Mouse (Mus musculus): ENCODE measurements around the gene Mief1. TPM values are rescaled to one million over a fixed set of nuclear protein-coding genes. Genes with fewer than 3 reads are reported as not detected.

Mief1 gene
- 26.8 and 29.5 TPM in 2 replicates for polyA plus RNA-seq (2014; fragmentation: Nextera tagmentation; extraction: Ambion mirVana)

GRCm38 (mm10) chr15:80233733-80234509 is at the start of gene Mief1:
Mief1 (plus strand) TSS chr15:80234018.
- Histone ChIP-seq H3K9me3 (replicated peaks; ENCODE audit: control insufficient read depth, low read length) (no peaks in the 10 kb centered on the region), H3K4me2 (peak within 1 kb of the TSS; percentile 68), H3K9ac (ENCODE audit: low read depth, low read length) (peak within 1 kb of the TSS; percentile 94), H3K4me3 (ENCODE audit: low read depth, low read length) (peak within 1 kb of the TSS; percentile 96), H3K4me1 (ENCODE audit: control insufficient read depth, insufficient read depth, low read length) (peaks cover 9% of the 10 kb centered on the region), H3K36me3 (ENCODE audit: control insufficient read depth, insufficient read depth, low read length) (peaks cover 14% of the 10 kb centered on the region), H3K27me3 (ENCODE audit: control insufficient read depth, insufficient read depth, low read length) (no peaks in the 10 kb centered on the region), H3K27ac (ENCODE audit: low read depth, low read length) (peak within 1 kb of the TSS; percentile 82)
- peak; percentile 97 for ATAC-seq (replicated peaks; ENCODE audit: insufficient number of reproducible peaks, low FRiP score, low TSS enrichment)
- under 1% methylated on average over 66 of the region's 67 CpGs for WGBS (ENCODE audit: insufficient replicate concordance)

- Histone ChIP-seq H3K27ac (ENCODE audit: low read depth, low read length) (no peak overlapping the region), H3K4me2 (no peak overlapping the region), H3K36me3 (ENCODE audit: control insufficient read depth, insufficient read depth, low read length) (no peaks in the 10 kb centered on the region), H3K4me3 (ENCODE audit: low read depth, low read length) (no peak overlapping the region), H3K27me3 (ENCODE audit: control insufficient read depth, insufficient read depth, low read length) (no peaks in the 10 kb centered on the region), H3K4me1 (ENCODE audit: control insufficient read depth, insufficient read depth, low read length) (peaks cover 4% of the 10 kb centered on the region), H3K9me3 (replicated peaks; ENCODE audit: control insufficient read depth, low read length) (no peaks in the 10 kb centered on the region), H3K9ac (ENCODE audit: low read depth, low read length) (no peak overlapping the region)
- 59% methylated on average over 5 of the region's 5 CpGs for WGBS (ENCODE audit: insufficient replicate concordance)
- ATAC-seq (replicated peaks; ENCODE audit: insufficient number of reproducible peaks, low FRiP score, low TSS enrichment), result no peak
These were observed 44.9 kb upstream of the Mief1 start for GRCm38 (mm10) chr15:80188927-80189326.

- peaks cover 4% of the 10 kb centered on the region for H3K4me1 ChIP-seq (ENCODE audit: control insufficient read depth, insufficient read depth, low read length)
- no peaks in the 10 kb centered on the region for H3K9me3 ChIP-seq (replicated peaks; ENCODE audit: control insufficient read depth, low read length)
- no peak for ATAC-seq (replicated peaks; ENCODE audit: insufficient number of reproducible peaks, low FRiP score, low TSS enrichment)
- H3K27me3 ChIP-seq (ENCODE audit: control insufficient read depth, insufficient read depth, low read length), result no peaks in the 10 kb centered on the region
- WGBS (ENCODE audit: insufficient replicate concordance), result 61% methylated on average over 4 of the region's 4 CpGs
- H3K27ac ChIP-seq (ENCODE audit: low read depth, low read length), result no peak overlapping the region
- H3K4me2 ChIP-seq, result no peak overlapping the region
- H3K36me3 ChIP-seq (ENCODE audit: control insufficient read depth, insufficient read depth, low read length), result no peaks in the 10 kb centered on the region
- no peak overlapping the region for H3K9ac ChIP-seq (ENCODE audit: low read depth, low read length)
- no peak overlapping the region for H3K4me3 ChIP-seq (ENCODE audit: low read depth, low read length)
These were observed 43.7 kb upstream of the Mief1 start for GRCm38 (mm10) chr15:80190075-80190474.

GRCm38 (mm10) chr15:80191585-80192245 is 42.1 kb upstream of the Mief1 start:
- Histone ChIP-seq H3K9me3 (replicated peaks; ENCODE audit: control insufficient read depth, low read length) (no peaks in the 10 kb centered on the region), H3K9ac (ENCODE audit: low read depth, low read length) (no peak overlapping the region), H3K4me2 (no peak overlapping the region), H3K4me3 (ENCODE audit: low read depth, low read length) (no peak overlapping the region), H3K36me3 (ENCODE audit: control insufficient read depth, insufficient read depth, low read length) (no peaks in the 10 kb centered on the region), H3K27me3 (ENCODE audit: control insufficient read depth, insufficient read depth, low read length) (no peaks in the 10 kb centered on the region), H3K27ac (ENCODE audit: low read depth, low read length) (no peak overlapping the region), H3K4me1 (ENCODE audit: control insufficient read depth, insufficient read depth, low read length) (peaks cover 4% of the 10 kb centered on the region)
- ATAC-seq (replicated peaks; ENCODE audit: insufficient number of reproducible peaks, low FRiP score, low TSS enrichment), result no peak
- 65% methylated on average over 8 of the region's 8 CpGs for WGBS (ENCODE audit: insufficient replicate concordance)

- H3K9me3 ChIP-seq (replicated peaks; ENCODE audit: control insufficient read depth, low read length), result no peaks in the 10 kb centered on the region
- no peaks in the 10 kb centered on the region for H3K27me3 ChIP-seq (ENCODE audit: control insufficient read depth, insufficient read depth, low read length)
- peaks cover 4% of the 10 kb centered on the region for H3K4me1 ChIP-seq (ENCODE audit: control insufficient read depth, insufficient read depth, low read length)
- no peak overlapping the region for H3K9ac ChIP-seq (ENCODE audit: low read depth, low read length)
- ATAC-seq (replicated peaks; ENCODE audit: insufficient number of reproducible peaks, low FRiP score, low TSS enrichment), result no peak
- H3K27ac ChIP-seq (ENCODE audit: low read depth, low read length), result no peak overlapping the region
- no peaks in the 10 kb centered on the region for H3K36me3 ChIP-seq (ENCODE audit: control insufficient read depth, insufficient read depth, low read length)
- H3K4me3 ChIP-seq (ENCODE audit: low read depth, low read length), result no peak overlapping the region
- H3K4me2 ChIP-seq, result no peak overlapping the region
- WGBS (ENCODE audit: insufficient replicate concordance), result 80% methylated on average over 6 of the region's 6 CpGs
These were observed 41.6 kb upstream of the Mief1 start for GRCm38 (mm10) chr15:80192246-80192585.

GRCm38 (mm10) chr15:80192847-80193246 is 41.0 kb upstream of the Mief1 start:
- H3K4me2 ChIP-seq, result no peak overlapping the region
- ATAC-seq (replicated peaks; ENCODE audit: insufficient number of reproducible peaks, low FRiP score, low TSS enrichment), result no peak
- no peaks in the 10 kb centered on the region for H3K27me3 ChIP-seq (ENCODE audit: control insufficient read depth, insufficient read depth, low read length)
- no peak overlapping the region for H3K27ac ChIP-seq (ENCODE audit: low read depth, low read length)
- no peak overlapping the region for H3K4me3 ChIP-seq (ENCODE audit: low read depth, low read length)
- H3K9me3 ChIP-seq (replicated peaks; ENCODE audit: control insufficient read depth, low read length), result no peaks in the 10 kb centered on the region
- no peaks in the 10 kb centered on the region for H3K36me3 ChIP-seq (ENCODE audit: control insufficient read depth, insufficient read depth, low read length)
- WGBS (ENCODE audit: insufficient replicate concordance), result 65% methylated on average over 7 of the region's 7 CpGs
- peaks cover 4% of the 10 kb centered on the region for H3K4me1 ChIP-seq (ENCODE audit: control insufficient read depth, insufficient read depth, low read length)
- no peak overlapping the region for H3K9ac ChIP-seq (ENCODE audit: low read depth, low read length)

GRCm38 (mm10) chr15:80199556-80199955 is 34.3 kb upstream of the Mief1 start:
- ATAC-seq (replicated peaks; ENCODE audit: insufficient number of reproducible peaks, low FRiP score, low TSS enrichment), result no peak
- H3K4me3 ChIP-seq (ENCODE audit: low read depth, low read length), result no peak overlapping the region

GRCm38 (mm10) chr15:80202111-80202775 is 31.6 kb upstream of the Mief1 start:
- Histone ChIP-seq H3K9me3 (replicated peaks; ENCODE audit: control insufficient read depth, low read length) (no peaks in the 10 kb centered on the region), H3K4me2 (no peak overlapping the region), H3K4me1 (ENCODE audit: control insufficient read depth, insufficient read depth, low read length) (no peaks in the 10 kb centered on the region), H3K36me3 (ENCODE audit: control insufficient read depth, insufficient read depth, low read length) (no peaks in the 10 kb centered on the region), H3K4me3 (ENCODE audit: low read depth, low read length) (no peak overlapping the region), H3K27ac (ENCODE audit: low read depth, low read length) (no peak overlapping the region), H3K27me3 (ENCODE audit: control insufficient read depth, insufficient read depth, low read length) (no peaks in the 10 kb centered on the region), H3K9ac (ENCODE audit: low read depth, low read length) (no peak overlapping the region)
- no peak for ATAC-seq (replicated peaks; ENCODE audit: insufficient number of reproducible peaks, low FRiP score, low TSS enrichment)
- 69% methylated on average over 6 of the region's 6 CpGs for WGBS (ENCODE audit: insufficient replicate concordance)

More at GRCm38 (mm10) chr15:80199556-80199955, 34.3 kb upstream of the Mief1 start:
- Histone ChIP-seq H3K27me3 (ENCODE audit: control insufficient read depth, insufficient read depth, low read length) (no peaks in the 10 kb centered on the region), H3K9me3 (replicated peaks; ENCODE audit: control insufficient read depth, low read length) (no peaks in the 10 kb centered on the region), H3K9ac (ENCODE audit: low read depth, low read length) (no peak overlapping the region), H3K36me3 (ENCODE audit: control insufficient read depth, insufficient read depth, low read length) (no peaks in the 10 kb centered on the region), H3K4me1 (ENCODE audit: control insufficient read depth, insufficient read depth, low read length) (no peaks in the 10 kb centered on the region), H3K4me2 (no peak overlapping the region), H3K27ac (ENCODE audit: low read depth, low read length) (no peak overlapping the region)
- WGBS (ENCODE audit: insufficient replicate concordance), result 72% methylated on average over 2 of the region's 2 CpGs
